In the genomic region with DNA sequence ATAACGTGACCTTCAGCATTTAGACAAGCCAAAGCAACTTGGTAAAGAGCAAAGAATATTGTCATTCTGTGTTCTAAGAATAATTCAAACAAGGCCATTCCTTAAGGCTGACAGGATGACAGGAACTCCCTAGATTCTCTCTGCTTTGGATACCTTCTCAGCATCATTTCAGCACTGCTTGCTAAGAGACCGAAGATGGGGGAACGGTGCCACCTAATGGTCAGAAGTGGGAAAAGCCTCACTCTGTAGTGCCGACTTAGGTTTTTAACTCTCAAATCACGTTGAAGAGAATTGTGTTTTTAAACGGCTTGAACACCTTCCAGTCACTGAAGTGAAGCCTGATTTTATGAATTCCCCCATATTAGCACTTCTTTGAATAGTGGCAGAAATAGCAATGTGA, we compare ENCODE assay signal across 8 mouse cellular contexts.
A peak's percentile ranks its signal among the peaks of the same experiment; 100 is the strongest.
DNase-seq lines count a peak whose midpoint lies in the region; ATAC-seq and TF ChIP-seq lines count a peak whose summit lies in the region.

No protein-coding gene starts in this region.

- intact Hi-C loops in left cerebral cortex, postnatal 10 days (cut with DNase I) = loop anchor here (2.0 kb wide), 1 partner anchor 1022 kb away; no protein-coding TSS in a partner anchor

- no peaks in the 10 kb centered on the region for H3K4me1 ChIP-seq in thymus, adult 2 months (replicated peaks; ENCODE audit: control insufficient read depth, insufficient read depth, low read length)
- 0 out of 2 replicates have a peak, but pooled peaks cover 7% of the 10 kb centered on the region for H3K4me1 ChIP-seq in midbrain, embryonic 13.5 days (replicated peaks)
- no peaks in the 10 kb centered on the region for H3K4me1 ChIP-seq in stomach, postnatal 0 days (replicated peaks; ENCODE audit: control insufficient read depth, insufficient read depth)

- H3K27ac ChIP-seq in thymus, adult 2 months (ENCODE audit: control insufficient read depth, insufficient read depth, low read length) = no peak overlapping the region
- H3K27ac ChIP-seq in midbrain, embryonic 13.5 days = no peak overlapping the region
- no peak overlapping the region for H3K27ac ChIP-seq in stomach, postnatal 0 days (replicated peaks)

- H3K9me3 ChIP-seq in midbrain, embryonic 13.5 days = no peaks in the 10 kb centered on the region
- no peaks in the 10 kb centered on the region for H3K9me3 ChIP-seq in stomach, postnatal 0 days (ENCODE audit: control insufficient read depth, low read length)

- no peaks in the 10 kb centered on the region for H3K36me3 ChIP-seq in thymus, adult 2 months (ENCODE audit: control insufficient read depth, insufficient read depth, low read length)
- no peaks in the 10 kb centered on the region for H3K36me3 ChIP-seq in midbrain, embryonic 13.5 days
- H3K36me3 ChIP-seq in stomach, postnatal 0 days (ENCODE audit: control insufficient read depth, insufficient read depth, low read length) = no peaks in the 10 kb centered on the region

- no peak overlapping the region for H3K4me2 ChIP-seq in midbrain, embryonic 13.5 days (replicated peaks)
- H3K4me2 ChIP-seq in stomach, postnatal 0 days (replicated peaks; ENCODE audit: low read depth) = no peak overlapping the region

- H3K27me3 ChIP-seq in thymus, adult 2 months (ENCODE audit: control insufficient read depth, insufficient read depth, low read length) = no peaks in the 10 kb centered on the region
- no peaks in the 10 kb centered on the region; the same call in 1 of the 2 replicates for H3K27me3 ChIP-seq in midbrain, embryonic 13.5 days
- no peaks in the 10 kb centered on the region for H3K27me3 ChIP-seq in stomach, postnatal 0 days (ENCODE audit: control insufficient read depth, insufficient read depth, low read length)

- no peak overlapping the region for H3K4me3 ChIP-seq in thymus, adult 2 months (ENCODE audit: control insufficient read depth, insufficient read depth, low read length)
- no peak overlapping the region for H3K4me3 ChIP-seq in midbrain, embryonic 13.5 days (replicated peaks)
- H3K4me3 ChIP-seq in stomach, postnatal 0 days (ENCODE audit: low read depth, low read length) = no peak overlapping the region

- ATAC-seq in frontal cortex, adult (ENCODE audit: low TSS enrichment) = peak; percentile 87
- ATAC-seq in midbrain, embryonic 13.5 days = peak; percentile 89
- no peak for ATAC-seq in stomach, postnatal 0 days (ENCODE audit: low FRiP score, low TSS enrichment)

- TF ChIP-seq EP300 in stomach, postnatal 0 days (optimal IDR thresholded peaks at IDR 0.05) = no peak

- TF ChIP-seq CTCF in thymus, adult 2 months (IDR thresholded peaks at IDR 0.05; ENCODE audit: borderline replicate concordance, control insufficient read depth, extremely low read depth, insufficient read depth, low read length, poor library complexity) = no peak
- peak; percentile 95 for TF ChIP-seq CTCF in stomach, postnatal 0 days (IDR thresholded peaks at IDR 0.05; ENCODE audit: low read depth)

- H3K9ac ChIP-seq in midbrain, embryonic 13.5 days (replicated peaks) = no peak overlapping the region
- H3K9ac ChIP-seq in stomach, postnatal 0 days (ENCODE audit: low read length) = no peak overlapping the region

- peak; percentile 5 for DNase-seq in thymus, adult 2 months
- no peak for DNase-seq in thymus, adult 18-20 months
- peak; percentile 84 for DNase-seq in cerebellum, adult 8-10 months
- peak; percentile 5 for DNase-seq in kidney, adult 11 months
- peak; percentile 70 to 87 for DNase-seq in left cerebral cortex, postnatal 10 days (ENCODE audit: extremely low spot score in 1 of 2, low spot score in 2 of 2)
- peak; percentile 66 for DNase-seq in stomach, postnatal 0 days (ENCODE audit: low spot score)

- TF ChIP-seq POLR2A in thymus, adult 2 months (IDR thresholded peaks at IDR 0.05; ENCODE audit: control insufficient read depth, extremely low read depth, insufficient read depth, low read length, poor library complexity) = no peak

- 15% methylated on average over 6 of the region's 6 CpGs for WGBS in thymus, adult 2 months
- WGBS in midbrain, embryonic 13.5 days = 7% methylated on average over 6 of the region's 6 CpGs
- WGBS in stomach, postnatal 0 days = 9% methylated on average over 6 of the region's 6 CpGs

Comparison
In these comparisons a context has a peak if more than half of its experiments do, and no peak if none do; other contexts are left out.
1. DNase-seq: peak in thymus, adult 2 months (single experiment), cerebellum, adult 8-10 months (single experiment), kidney, adult 11 months (single experiment), left cerebral cortex, postnatal 10 days (2 of 2) and stomach, postnatal 0 days (single experiment); none in thymus, adult 18-20 months (0 of 2).